Mouse (Mus musculus) forebrain, embryonic 16.5 days (tissue): Measurements from ENCODE around the gene Lmntd1. TPM values are rescaled to one million over a fixed set of nuclear protein-coding genes. Genes with fewer than 3 reads are reported as not detected.

Source experiments
- ATAC-seq: fragments of 200-750 bp; cut with Nextera tagmentation; 2 replicates; pipeline ENCODE4 v1.8.0; 2017; ENCODE audit warnings: mild to moderate bottlenecking, moderate library complexity
- H3K27ac ChIP-seq: fragments of 300-500 bp; sonication (generic); 2 replicates; pipeline ENCODE4 v1.5.1; 2014; ENCODE audit warnings: low read length, control low read depth
- H3K27me3 ChIP-seq: fragments of 300-500 bp; sonication (generic); replicated peaks from 2 replicates; pipeline ENCODE4 v1.6.1; 2014; ENCODE audit warnings: low read length; ENCODE audit not compliant: control insufficient read depth, insufficient read depth
- H3K36me3 ChIP-seq: fragments of 300-500 bp; sonication (generic); 2 replicates; pipeline ENCODE4 v1.6.1; 2014; ENCODE audit not compliant: control insufficient read depth, insufficient read depth
- H3K4me1 ChIP-seq: fragments of 300-500 bp; sonication (generic); replicated peaks from 2 replicates; pipeline ENCODE4 v1.6.1; 2014; ENCODE audit warnings: low read length; ENCODE audit not compliant: control insufficient read depth, insufficient read depth
- H3K4me2 ChIP-seq: fragments of 300-500 bp; sonication (generic); 2 replicates; pipeline ENCODE4 v1.6.1; 2014; ENCODE audit warnings: mild to moderate bottlenecking, low read length, control low read depth
- H3K4me3 ChIP-seq: fragments of 300-500 bp; sonication (generic); replicated peaks from 2 replicates; pipeline ENCODE4 v1.5.1; 2014; ENCODE audit warnings: mild to moderate bottlenecking, low read length, control low read depth
- H3K9ac ChIP-seq: fragments of 300-500 bp; sonication (generic); replicated peaks from 2 replicates; pipeline ENCODE4 v1.6.1; 2014; ENCODE audit warnings: low read depth, low read length, control low read depth
- H3K9me3 ChIP-seq: fragments of 300-500 bp; sonication (generic); 2 replicates; pipeline ENCODE4 v1.6.1; 2016; ENCODE audit warnings: low read length; ENCODE audit not compliant: control insufficient read depth
- WGBS: fragments of 180-500 bp; shearing (Covaris S2); extraction: QIAGEN DNeasy Blood & Tissue Kit; methylation state at CpG from one replicate; pipeline ENCODE4 v1.1.7; 2014; 5-methylcytosine and 5-hydroxymethylcytosine counted together
- polyA plus RNA-seq: library from polyadenylated mRNA; unstranded; fragments of >200 nt; fragmentation: Nextera tagmentation; extraction: Ambion mirVana; gene quantifications from 2 replicates; pipeline ENCODE4 v1.2.1, GENCODE M21; 2015

Gene Lmntd1
- polyA plus RNA-seq, 1 experiment from 2014 or later, result 0.73 TPM

DNA sequence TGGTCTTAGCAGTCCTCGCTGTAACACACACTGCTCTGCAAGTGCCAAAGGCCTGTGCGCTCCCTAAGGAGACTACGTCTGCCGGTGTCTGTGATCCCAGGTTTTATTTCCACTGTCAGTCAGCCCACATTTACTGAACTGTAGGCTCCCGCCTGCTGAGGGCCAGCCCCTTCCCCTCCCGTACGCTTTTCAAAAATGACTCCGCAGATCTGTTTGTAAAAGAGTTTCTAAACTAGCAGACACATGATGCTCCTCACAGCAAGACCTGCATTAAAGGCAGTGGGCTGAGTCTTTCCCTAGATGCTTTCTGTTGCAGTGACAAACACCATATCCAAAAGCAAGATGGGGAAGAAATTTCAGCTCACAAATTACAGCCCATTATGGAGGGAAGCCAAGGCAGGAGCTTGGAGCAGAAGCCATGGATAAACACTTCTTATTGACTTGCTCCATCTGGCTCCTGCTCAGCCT is 21.6 kb downstream of the Lmntd1 start:
- peak; percentile 59 for ATAC-seq
- WGBS, result 33% methylated on average over 8 of the region's 8 CpGs
- Histone ChIP-seq H3K4me1 (peaks cover 22% of the 10 kb centered on the region), H3K36me3 (no peaks in the 10 kb centered on the region), H3K27me3 (no peaks in the 10 kb centered on the region), H3K4me2 (no peak overlapping the region), H3K9me3 (no peaks in the 10 kb centered on the region), H3K27ac (peak overlapping the region; percentile 29; the same call in 1 of the 2 replicates), H3K4me3 (no peak overlapping the region), H3K9ac (no peak overlapping the region)

GRCm38 (mm10) chr6:145592036-145592435 is 22.1 kb downstream of the Lmntd1 start:
- no peak overlapping the region for H3K4me2 ChIP-seq
- 81% methylated on average over 6 of the region's 6 CpGs for WGBS
- H3K9ac ChIP-seq, result no peak overlapping the region
- no peaks in the 10 kb centered on the region for H3K9me3 ChIP-seq
- H3K27me3 ChIP-seq, result no peaks in the 10 kb centered on the region
- H3K36me3 ChIP-seq, result no peaks in the 10 kb centered on the region
- peak overlapping the region; percentile 29; the same call in 1 of the 2 replicates for H3K27ac ChIP-seq
- H3K4me3 ChIP-seq, result no peak overlapping the region
- H3K4me1 ChIP-seq, result peaks cover 22% of the 10 kb centered on the region
- ATAC-seq, result no peak

DNA sequence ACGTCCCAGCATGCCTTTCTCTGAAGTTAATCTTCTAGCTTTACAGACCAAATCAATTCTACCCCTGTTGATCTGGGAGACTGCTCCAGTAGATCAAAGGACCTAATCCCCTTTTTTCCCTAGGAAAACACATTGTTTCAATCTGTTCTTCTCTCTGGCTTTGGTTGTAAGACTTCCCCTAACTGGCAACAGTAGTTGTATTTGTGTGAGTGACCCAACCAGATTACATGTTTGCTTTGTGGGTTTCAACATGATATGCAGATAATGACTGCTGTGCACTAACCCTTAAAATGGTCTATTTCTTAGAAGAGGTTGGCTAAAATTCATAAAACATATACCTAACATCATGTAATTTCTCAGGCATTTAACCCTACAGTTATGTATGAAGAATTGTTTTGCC is 22.5 kb downstream of the Lmntd1 start:
- Histone ChIP-seq H3K4me2 (no peak overlapping the region), H3K4me1 (peaks cover 22% of the 10 kb centered on the region), H3K9me3 (no peaks in the 10 kb centered on the region), H3K9ac (no peak overlapping the region), H3K36me3 (no peaks in the 10 kb centered on the region), H3K4me3 (no peak overlapping the region), H3K27me3 (no peaks in the 10 kb centered on the region), H3K27ac (no peak overlapping the region)
- no peak for ATAC-seq
- 43% methylated on average over 1 of the region's 1 CpGs for WGBS

DNA sequence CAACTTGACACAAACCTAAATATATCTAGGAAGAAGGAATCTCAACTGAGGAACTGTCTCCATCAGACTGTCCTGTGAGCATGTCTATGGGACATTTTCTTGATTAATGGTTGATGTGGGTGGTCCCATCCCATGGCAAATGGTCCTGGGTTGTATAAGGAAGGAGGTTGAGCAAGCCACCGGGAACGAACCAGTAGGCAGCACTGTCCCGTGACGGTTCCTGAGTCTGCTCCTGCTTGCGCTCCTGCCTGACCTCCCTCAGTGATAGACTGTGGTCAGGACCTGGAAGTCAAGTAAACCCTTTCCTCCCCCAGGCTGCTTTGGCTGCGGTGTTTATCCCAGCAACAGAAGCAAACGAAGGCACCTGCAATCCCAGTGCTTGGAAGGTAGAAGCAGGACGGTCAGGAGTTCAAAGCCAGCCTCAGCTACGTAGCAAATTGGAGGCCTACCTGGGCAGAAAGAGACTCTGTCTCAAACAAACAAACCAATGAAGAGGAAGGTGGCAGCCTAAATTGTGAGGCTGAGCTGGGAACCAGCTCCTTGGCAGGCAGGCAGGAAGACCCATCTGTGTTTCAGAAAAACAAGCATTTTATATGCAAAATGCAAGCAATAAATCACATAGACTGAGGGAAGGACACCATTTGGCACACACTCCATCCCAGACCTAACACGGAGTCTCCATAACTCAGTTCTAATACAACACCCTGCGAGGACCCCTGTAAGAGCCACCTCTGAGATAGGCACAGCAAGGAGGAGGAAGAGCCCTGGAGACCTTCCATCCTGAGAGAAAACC is 23.4 kb downstream of the Lmntd1 start:
- Histone ChIP-seq H3K4me3 (no peak overlapping the region), H3K36me3 (no peaks in the 10 kb centered on the region), H3K4me1 (peaks cover 22% of the 10 kb centered on the region), H3K27me3 (no peaks in the 10 kb centered on the region), H3K27ac (no peak overlapping the region; the same call in 1 of the 2 replicates), H3K4me2 (no peak overlapping the region), H3K9me3 (no peaks in the 10 kb centered on the region), H3K9ac (no peak overlapping the region)
- 82% methylated on average over 11 of the region's 11 CpGs for WGBS
- ATAC-seq, result peak; percentile 46; the same call in 1 of the 2 replicates

DNA sequence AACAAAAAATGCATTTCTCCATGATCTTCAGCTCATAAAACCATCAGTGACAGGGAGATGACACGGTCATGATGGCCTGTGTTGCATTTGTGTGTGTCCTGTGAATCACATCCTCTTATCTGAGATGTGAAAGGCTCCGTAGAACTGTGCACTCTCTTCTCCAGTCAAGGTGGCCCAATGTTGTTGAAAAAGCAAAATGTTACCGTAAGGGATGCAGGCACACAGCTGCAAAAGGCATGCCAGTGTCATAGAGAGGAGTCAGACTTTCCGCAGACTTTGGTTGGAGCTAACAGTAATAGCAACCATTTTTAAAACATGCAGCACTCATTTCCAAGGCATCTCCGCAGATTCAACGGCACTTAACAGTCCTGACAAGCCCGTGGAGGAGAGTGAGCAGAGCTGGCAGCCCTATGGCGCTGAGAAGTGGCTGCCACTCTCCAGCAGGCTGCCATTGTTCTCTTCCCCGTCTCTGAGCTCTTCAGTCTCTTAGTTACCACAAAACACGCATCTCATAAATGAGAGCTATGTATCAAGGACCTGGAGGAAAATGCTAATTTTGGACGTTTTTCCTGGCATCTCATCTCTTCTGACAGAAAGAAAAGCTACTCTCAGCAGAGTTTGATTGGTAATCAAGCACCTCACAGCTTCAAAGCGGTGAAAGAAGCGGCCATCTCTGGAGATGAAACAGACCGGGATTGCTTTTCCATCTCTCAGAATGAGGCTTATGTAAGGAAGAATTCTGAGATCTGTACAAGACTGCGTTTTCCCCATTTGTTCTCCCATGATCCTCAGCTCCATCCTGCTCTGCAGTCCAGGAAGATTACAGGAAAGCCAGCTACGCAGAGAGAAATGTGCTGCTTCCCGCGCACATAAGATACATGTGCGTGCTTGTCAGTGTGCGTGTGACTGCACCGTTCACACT is 28.8 kb downstream of the Lmntd1 start:
- Histone ChIP-seq H3K9me3 (no peaks in the 10 kb centered on the region), H3K36me3 (no peaks in the 10 kb centered on the region), H3K4me2 (peak overlapping the region; percentile 46), H3K4me3 (no peak overlapping the region; the same call in 1 of the 2 replicates), H3K27me3 (no peaks in the 10 kb centered on the region), H3K9ac (0 out of 2 replicates have a peak overlapping the region, but pooled peaks have one; percentile 5), H3K4me1 (peaks cover 10% of the 10 kb centered on the region), H3K27ac (peak overlapping the region; percentile 56)
- 41% methylated on average over 21 of the region's 21 CpGs for WGBS
- peak; percentile 94 for ATAC-seq

GRCm38 (mm10) chr6:145581366-145582170 is 32.6 kb downstream of the Lmntd1 start:
- H3K4me1 ChIP-seq, result peaks cover 19% of the 10 kb centered on the region
- no peak overlapping the region for H3K4me2 ChIP-seq
- no peaks in the 10 kb centered on the region for H3K9me3 ChIP-seq
- H3K36me3 ChIP-seq, result no peaks in the 10 kb centered on the region
- no peak overlapping the region for H3K4me3 ChIP-seq
- H3K9ac ChIP-seq, result no peak overlapping the region
- ATAC-seq, result no peak
- H3K27ac ChIP-seq, result no peak overlapping the region
- no peaks in the 10 kb centered on the region for H3K27me3 ChIP-seq
- WGBS, result 68% methylated on average over 10 of the region's 10 CpGs

- ATAC-seq, result no peak
- WGBS, result 93% methylated on average over 3 of the region's 3 CpGs
- H3K4me2 ChIP-seq, result no peak overlapping the region
Measured at GRCm38 (mm10) chr6:145579761-145580160, 34.4 kb downstream of the Lmntd1 start.

DNA sequence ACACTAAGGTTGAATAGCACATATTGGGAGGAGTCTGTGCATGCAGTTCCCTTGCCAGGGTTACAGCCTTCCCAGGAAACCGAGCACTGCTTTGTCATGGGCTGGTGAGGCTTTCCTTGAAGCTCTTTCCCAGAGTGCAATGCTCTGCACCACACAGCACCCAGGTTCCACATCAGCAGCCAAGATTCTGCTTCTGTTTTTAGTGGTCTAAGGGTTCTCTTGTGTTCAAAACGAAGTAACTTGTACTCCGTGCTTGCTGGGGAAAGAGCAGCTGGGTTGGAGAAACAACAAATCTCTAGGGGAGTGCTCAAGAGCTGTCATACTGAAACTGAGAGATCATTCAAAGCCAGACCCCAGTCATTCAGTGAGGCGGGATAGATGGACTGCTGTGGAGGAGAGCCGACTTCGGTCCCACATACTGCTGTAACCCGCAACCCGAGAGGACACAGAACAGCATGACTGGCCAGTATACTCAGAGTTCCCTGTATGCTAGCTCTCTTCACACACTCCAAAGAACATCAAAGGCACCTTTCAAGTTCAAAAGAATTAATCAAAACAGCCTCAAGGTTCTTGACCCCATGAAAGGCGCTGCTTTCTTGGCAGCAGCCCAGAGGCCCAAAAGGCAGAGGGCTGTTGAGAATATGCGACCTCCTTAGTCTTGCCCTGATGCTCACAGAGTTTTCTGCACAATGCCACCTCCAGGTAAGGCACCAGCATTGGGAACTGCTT is 35.5 kb downstream of the Lmntd1 start:
- Histone ChIP-seq H3K4me3 (no peak overlapping the region), H3K27me3 (no peaks in the 10 kb centered on the region), H3K9me3 (no peaks in the 10 kb centered on the region), H3K36me3 (no peaks in the 10 kb centered on the region), H3K9ac (no peak overlapping the region), H3K4me1 (peaks cover 9% of the 10 kb centered on the region), H3K27ac (0 out of 2 replicates have a peak overlapping the region, but pooled peaks have one; percentile 20), H3K4me2 (no peak overlapping the region)
- ATAC-seq, result peak; percentile 54
- 22% methylated on average over 10 of the region's 10 CpGs for WGBS

More at GRCm38 (mm10) chr6:145579761-145580160, 34.4 kb downstream of the Lmntd1 start:
- H3K4me1 ChIP-seq, result peaks cover 9% of the 10 kb centered on the region
- H3K9ac ChIP-seq, result no peak overlapping the region
- no peak overlapping the region for H3K27ac ChIP-seq
- H3K27me3 ChIP-seq, result no peaks in the 10 kb centered on the region
- H3K36me3 ChIP-seq, result no peaks in the 10 kb centered on the region
- H3K9me3 ChIP-seq, result no peaks in the 10 kb centered on the region
- H3K4me3 ChIP-seq, result no peak overlapping the region
